Mouse (Mus musculus): Measurements from ENCODE around the gene A030003K21Rik. TPM values are rescaled to one million over a fixed set of nuclear protein-coding genes. Genes with fewer than 3 reads are reported as not detected.
"Not testable (repeated sequence)": the region's sequence is repeated elsewhere in the genome, so short reads cannot be mapped to it uniquely, and the experiment has no call there.

A030003K21Rik gene
- polyA plus RNA-seq, 1 experiment from 2014 or later, result not detected

DNA sequence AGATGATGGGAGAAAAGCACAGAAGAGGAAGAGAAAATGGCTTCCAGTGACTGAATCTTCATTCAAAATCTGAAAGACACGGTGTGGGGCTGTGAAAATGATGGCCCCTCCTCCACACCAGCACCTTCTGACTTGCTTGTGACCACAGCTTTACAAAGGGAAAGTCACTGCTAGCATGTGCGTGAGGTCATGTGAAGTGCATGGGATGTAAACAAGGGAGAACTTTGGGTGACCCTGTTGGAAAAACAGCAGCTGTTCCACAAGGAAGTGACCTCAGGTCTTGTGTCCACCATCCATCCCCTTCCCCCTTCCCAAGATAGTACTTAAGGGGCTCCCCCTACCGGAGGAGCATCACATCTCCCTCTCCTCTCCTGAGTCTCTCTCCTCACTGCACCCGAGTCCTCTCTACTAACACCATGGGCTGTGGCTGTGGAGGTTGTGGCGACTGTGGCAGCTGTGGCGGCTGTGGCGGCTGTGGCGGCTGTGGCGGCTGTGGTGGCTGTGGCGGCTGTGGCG lies 16.7 kb upstream of the A030003K21Rik start, which contains the start of gene Gm47955:
TSS of gene Gm47955 (plus strand) at position 417 of the 516 bp plus-strand sequence.
- no peak within 1 kb of the TSS for H3K9ac ChIP-seq
- WGBS, result 93% methylated on average over 11 of the region's 11 CpGs
- H3K4me2 ChIP-seq (replicated peaks), result no peak within 1 kb of the TSS
- ATAC-seq (ENCODE audit: low FRiP score, low read depth), result no peak
- no peaks in the 10 kb centered on the region for H3K9me3 ChIP-seq
- H3K4me1 ChIP-seq, result no peaks in the 10 kb centered on the region
- no peaks in the 10 kb centered on the region for H3K27me3 ChIP-seq (replicated peaks)
- H3K36me3 ChIP-seq, result no peaks in the 10 kb centered on the region
- no peak within 1 kb of the TSS for H3K27ac ChIP-seq
- no peak within 1 kb of the TSS for H3K4me3 ChIP-seq

DNA sequence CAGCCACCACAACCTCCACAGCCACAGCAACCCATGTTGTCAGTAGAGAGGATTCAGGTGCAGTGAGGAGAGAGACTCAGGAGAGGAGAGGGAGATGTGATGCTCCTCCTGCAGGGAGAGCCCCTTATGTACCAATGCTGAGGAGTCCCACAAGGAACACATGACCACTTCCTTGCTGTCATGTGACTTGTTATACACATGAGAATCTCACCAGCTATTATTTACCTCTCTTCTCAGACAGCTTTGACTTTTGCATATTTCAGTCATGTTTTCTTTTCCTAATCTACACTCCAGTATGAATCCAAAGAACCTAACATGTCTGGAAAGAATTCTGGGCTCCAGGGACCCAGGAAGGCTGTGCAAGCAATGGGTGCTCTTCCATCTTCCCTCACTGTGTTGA lies 12.7 kb upstream of the A030003K21Rik start, which contains the start of gene Gm7544:
TSS of gene Gm7544 (minus strand) at position 101 of the 400 bp plus-strand sequence.
- not testable (repeated sequence) for ATAC-seq (ENCODE audit: low FRiP score, low read depth); H3K27me3 ChIP-seq (replicated peaks); H3K4me1 ChIP-seq; H3K4me3 ChIP-seq; H3K4me2 ChIP-seq (replicated peaks); H3K9me3 ChIP-seq; H3K27ac ChIP-seq; H3K36me3 ChIP-seq; H3K9ac ChIP-seq

DNA sequence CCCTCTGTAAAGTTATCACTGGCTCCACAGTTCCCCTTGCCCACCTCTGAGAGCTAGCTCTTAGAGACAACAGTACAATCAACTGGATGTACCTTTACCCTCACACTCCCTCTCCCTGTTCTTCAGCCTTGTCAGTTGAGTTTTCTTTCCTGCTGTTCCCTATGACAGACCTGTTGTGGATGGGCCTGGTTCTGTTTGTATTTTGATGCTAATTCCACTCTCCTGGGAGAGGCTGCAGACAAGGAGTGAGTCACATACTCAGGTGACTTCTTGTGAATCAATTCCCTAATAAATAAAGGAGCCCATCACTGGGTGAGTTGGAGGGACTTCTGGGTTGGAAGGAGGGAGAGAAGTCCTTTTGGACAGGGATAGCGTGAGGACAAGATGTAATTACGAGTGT lies 5.4 kb upstream of the A030003K21Rik start:
- Histone ChIP-seq H3K9me3 (no peaks in the 10 kb centered on the region), H3K4me1 (no peaks in the 10 kb centered on the region), H3K27ac (no peak overlapping the region), H3K9ac (no peak overlapping the region), H3K4me3 (no peak overlapping the region), H3K36me3 (no peaks in the 10 kb centered on the region), H3K27me3 (replicated peaks) (no peaks in the 10 kb centered on the region), H3K4me2 (replicated peaks) (no peak overlapping the region)
- no peak for ATAC-seq (ENCODE audit: low FRiP score, low read depth)
- WGBS, result 89% methylated on average over 2 of the region's 2 CpGs

DNA sequence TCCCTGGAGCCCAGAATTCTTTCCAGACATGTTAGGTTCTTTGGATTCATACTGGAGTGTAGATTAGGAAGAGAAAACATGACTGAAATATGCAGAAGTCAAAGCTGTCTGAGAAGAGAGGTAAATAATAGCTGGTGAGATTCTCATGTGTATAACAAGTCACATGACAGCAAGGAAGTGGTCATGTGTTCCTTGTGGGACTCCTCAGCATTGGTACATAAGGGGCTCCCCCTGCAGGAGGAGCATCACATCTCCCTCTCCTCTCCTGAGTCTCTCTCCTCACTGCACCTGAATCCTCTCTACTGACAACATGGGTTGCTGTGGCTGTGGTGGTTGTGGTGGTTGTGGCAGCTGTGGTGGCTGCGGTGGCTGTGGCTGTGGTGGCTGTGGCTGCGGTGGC lies 2.8 kb upstream of the A030003K21Rik start:
- WGBS, result 100% methylated on average over 2 of the region's 2 CpGs
- not testable (repeated sequence) for H3K9me3 ChIP-seq

DNA sequence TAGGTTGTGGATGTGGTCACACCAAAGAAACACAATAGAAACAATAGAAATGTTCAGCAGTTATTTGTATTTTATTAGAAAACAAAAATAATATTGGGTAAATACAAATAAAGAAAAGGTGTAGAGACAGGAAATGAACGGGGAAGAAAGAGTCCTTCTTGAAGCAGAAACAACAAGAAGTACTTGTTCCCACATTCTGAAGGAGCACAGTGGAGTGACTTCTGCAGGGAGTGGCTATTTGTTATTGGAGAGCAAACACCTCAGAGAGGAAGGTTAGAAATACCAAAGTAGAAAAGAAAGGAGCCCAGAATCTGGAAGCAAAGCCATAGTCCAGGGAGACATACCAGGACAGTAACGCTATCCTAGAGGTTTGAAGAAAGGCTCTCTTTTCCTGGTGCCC lies 683 bp downstream of the A030003K21Rik start:
- not testable (repeated sequence) for ATAC-seq (ENCODE audit: low FRiP score, low read depth)

More for the DNA sequence above, 2.8 kb upstream of the A030003K21Rik start:
- H3K4me3 ChIP-seq; H3K36me3 ChIP-seq; ATAC-seq (ENCODE audit: low FRiP score, low read depth); H3K27me3 ChIP-seq (replicated peaks); H3K27ac ChIP-seq; H3K9ac ChIP-seq; H3K4me1 ChIP-seq; H3K4me2 ChIP-seq (replicated peaks): not testable (repeated sequence)

GRCm38 (mm10) chr1:82938666-82939065 lies 4.5 kb downstream of the A030003K21Rik start:
- WGBS, result 87% methylated on average over 5 of the region's 5 CpGs
- H3K27ac ChIP-seq, result no peak overlapping the region
- H3K36me3 ChIP-seq, result no peaks in the 10 kb centered on the region
- no peak overlapping the region for H3K4me2 ChIP-seq (replicated peaks)
- H3K27me3 ChIP-seq (replicated peaks), result no peaks in the 10 kb centered on the region
- H3K9ac ChIP-seq, result no peak overlapping the region
- H3K4me3 ChIP-seq, result no peak overlapping the region
- H3K9me3 ChIP-seq, result no peaks in the 10 kb centered on the region
- ATAC-seq (ENCODE audit: low FRiP score, low read depth), result no peak
- H3K4me1 ChIP-seq, result no peaks in the 10 kb centered on the region

More for the DNA sequence above, 683 bp downstream of the A030003K21Rik start:
- not testable (repeated sequence) for H3K4me2 ChIP-seq (replicated peaks); H3K4me1 ChIP-seq; H3K4me3 ChIP-seq; H3K36me3 ChIP-seq; H3K27me3 ChIP-seq (replicated peaks); H3K9ac ChIP-seq; H3K9me3 ChIP-seq; H3K27ac ChIP-seq
- WGBS, result 89% methylated on average over 1 of the region's 2 CpGs

DNA sequence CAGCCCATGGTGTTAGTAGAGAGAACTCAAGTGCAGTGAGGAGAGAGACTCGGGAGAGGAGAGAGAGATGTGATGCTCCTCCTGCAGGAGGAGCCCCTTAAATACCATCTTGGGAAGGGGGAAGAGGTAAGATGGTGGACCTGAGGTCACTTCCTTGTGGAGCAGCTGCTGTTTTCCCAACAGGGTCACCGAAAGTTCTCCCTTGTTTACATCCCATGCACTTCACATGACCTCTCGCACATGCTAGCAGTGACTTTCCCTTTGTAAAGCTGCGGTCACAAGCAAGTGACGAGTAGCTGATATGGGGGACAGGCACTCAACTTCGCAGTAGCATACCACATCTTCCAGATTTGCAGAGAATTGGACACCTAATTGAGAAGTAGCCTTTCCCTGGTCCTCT lies 11.9 kb downstream of the A030003K21Rik start, which contains the start of gene Gm6217:
TSS of gene Gm6217 (minus strand) at position 74 of the 400 bp plus-strand sequence.
- not testable (repeated sequence) for H3K27ac ChIP-seq; H3K27me3 ChIP-seq (replicated peaks); H3K36me3 ChIP-seq; H3K9me3 ChIP-seq; H3K4me3 ChIP-seq; H3K9ac ChIP-seq; H3K4me2 ChIP-seq (replicated peaks); H3K4me1 ChIP-seq; ATAC-seq (ENCODE audit: low FRiP score, low read depth)
- WGBS, result no CpG with 5 or more reads among the region's 6 CpGs

GRCm38 (mm10) chr1:82930558-82930957 lies 12.6 kb downstream of the A030003K21Rik start:
- not testable (repeated sequence) for ATAC-seq (ENCODE audit: low FRiP score, low read depth); H3K27ac ChIP-seq; H3K9me3 ChIP-seq; H3K4me1 ChIP-seq; H3K4me3 ChIP-seq; H3K27me3 ChIP-seq (replicated peaks); H3K9ac ChIP-seq; H3K36me3 ChIP-seq; H3K4me2 ChIP-seq (replicated peaks)
- 97% methylated on average over 3 of the region's 3 CpGs for WGBS

GRCm38 (mm10) chr1:82924650-82925049 lies 18.5 kb downstream of the A030003K21Rik start, which contains the start of gene A030014E15Rik:
TSS of gene A030014E15Rik (plus strand) at chr1:82924917.
- H3K9me3 ChIP-seq, result no peaks in the 10 kb centered on the region
- WGBS, result 94% methylated on average over 6 of the region's 6 CpGs

GRCm38 (mm10) chr1:82913434-82913833 lies 29.8 kb downstream of the A030003K21Rik start:
- not testable (repeated sequence) for H3K9ac ChIP-seq; H3K9me3 ChIP-seq; H3K4me3 ChIP-seq; H3K4me1 ChIP-seq; ATAC-seq (ENCODE audit: low FRiP score, low read depth); H3K27ac ChIP-seq; H3K4me2 ChIP-seq (replicated peaks); H3K27me3 ChIP-seq (replicated peaks); H3K36me3 ChIP-seq
- WGBS, result 94% methylated on average over 5 of the region's 5 CpGs

More at GRCm38 (mm10) chr1:82924650-82925049, 18.5 kb downstream of the A030003K21Rik start, which contains the start of gene A030014E15Rik:
- H3K4me1 ChIP-seq, result no peaks in the 10 kb centered on the region
- H3K36me3 ChIP-seq, result no peaks in the 10 kb centered on the region
- no peak for ATAC-seq (ENCODE audit: low FRiP score, low read depth)
- no peak within 1 kb of the TSS for H3K27ac ChIP-seq
- H3K4me2 ChIP-seq (replicated peaks), result no peak within 1 kb of the TSS
- H3K4me3 ChIP-seq, result no peak within 1 kb of the TSS
- no peaks in the 10 kb centered on the region for H3K27me3 ChIP-seq (replicated peaks)
- no peak within 1 kb of the TSS for H3K9ac ChIP-seq

GRCm38 (mm10) chr1:82913025-82913424 lies 30.2 kb downstream of the A030003K21Rik start, which contains the start of gene A030005L19Rik:
TSS of gene A030005L19Rik (plus strand) at chr1:82913325.
- Histone ChIP-seq H3K27me3 (replicated peaks) (no peaks in the 10 kb centered on the region), H3K27ac (no peak within 1 kb of the TSS), H3K9me3 (no peaks in the 10 kb centered on the region), H3K36me3 (no peaks in the 10 kb centered on the region), H3K4me1 (no peaks in the 10 kb centered on the region), H3K4me2 (replicated peaks) (no peak within 1 kb of the TSS), H3K9ac (no peak within 1 kb of the TSS), H3K4me3 (no peak within 1 kb of the TSS)
- 86% methylated on average over 3 of the region's 3 CpGs for WGBS
- ATAC-seq (ENCODE audit: low FRiP score, low read depth), result no peak

GRCm38 (mm10) chr1:82905886-82906285 lies 37.3 kb downstream of the A030003K21Rik start:
- ATAC-seq (ENCODE audit: low FRiP score, low read depth), result 0 out of 2 replicates have a peak, but pooled peaks have one; percentile 41
- no peak overlapping the region for H3K9ac ChIP-seq
- H3K4me3 ChIP-seq, result no peak overlapping the region
- no peaks in the 10 kb centered on the region for H3K4me1 ChIP-seq
- no peak overlapping the region for H3K4me2 ChIP-seq (replicated peaks)
- no peaks in the 10 kb centered on the region for H3K27me3 ChIP-seq (replicated peaks)
- 73% methylated on average over 3 of the region's 3 CpGs for WGBS
- H3K36me3 ChIP-seq, result peaks cover 16% of the 10 kb centered on the region
- H3K9me3 ChIP-seq, result no peaks in the 10 kb centered on the region
- H3K27ac ChIP-seq, result no peak overlapping the region

- peaks cover 28% of the 10 kb centered on the region for H3K36me3 ChIP-seq
- 92% methylated on average over 3 of the region's 3 CpGs for WGBS
- ATAC-seq (ENCODE audit: low FRiP score, low read depth), result no peak
- H3K27ac ChIP-seq, result no peak overlapping the region
- no peak overlapping the region for H3K4me3 ChIP-seq
- no peaks in the 10 kb centered on the region for H3K27me3 ChIP-seq (replicated peaks)
- H3K9me3 ChIP-seq, result no peaks in the 10 kb centered on the region
- no peaks in the 10 kb centered on the region for H3K4me1 ChIP-seq
- H3K4me2 ChIP-seq (replicated peaks), result no peak overlapping the region
- H3K9ac ChIP-seq, result no peak overlapping the region
Observed at GRCm38 (mm10) chr1:82901201-82901600, 42.0 kb downstream of the A030003K21Rik start.
